Mouse (Mus musculus) kidney, embryonic 14.5 days (tissue): ENCODE data around the gene Cdk14. TPM values are rescaled to one million over a fixed set of nuclear protein-coding genes. Genes with fewer than 3 reads are reported as not detected.

Experiments used
- ATAC-seq: fragments of 200-750 bp; cut with Nextera tagmentation; 2 replicates; pipeline ENCODE4 v1.8.0; 2017; ENCODE audit warnings: moderate number of reproducible peaks, mild to moderate bottlenecking, moderate TSS enrichment, moderate library complexity; ENCODE audit not compliant: low FRiP score, low TSS enrichment
- H3K27ac ChIP-seq: fragments of 300-500 bp; sonication (generic); 2 replicates; pipeline ENCODE4 v1.5.1; 2014; ENCODE audit warnings: low read depth, mild to moderate bottlenecking, low read length, moderate library complexity, mixed read lengths
- H3K27me3 ChIP-seq: fragments of 300-500 bp; sonication (generic); 2 replicates; pipeline ENCODE4 v1.6.1; 2014; ENCODE audit warnings: mild to moderate bottlenecking, low read length; ENCODE audit not compliant: control insufficient read depth, insufficient read depth
- H3K36me3 ChIP-seq: fragments of 300-500 bp; sonication (generic); 2 replicates; pipeline ENCODE4 v1.6.1; 2014; ENCODE audit warnings: low read length, mixed read lengths; ENCODE audit not compliant: control insufficient read depth, insufficient read depth
- H3K4me1 ChIP-seq: fragments of 300-500 bp; sonication (generic); 2 replicates; pipeline ENCODE4 v1.6.1; 2014; ENCODE audit warnings: low read length, mixed read lengths; ENCODE audit not compliant: control insufficient read depth, insufficient read depth
- H3K4me2 ChIP-seq: fragments of 300-500 bp; sonication (generic); replicated peaks from 2 replicates; pipeline ENCODE4 v1.6.1; 2014; ENCODE audit warnings: low read depth, mild to moderate bottlenecking, low read length
- H3K4me3 ChIP-seq: fragments of 300-500 bp; sonication (generic); 2 replicates; pipeline ENCODE4 v1.5.1; 2014; ENCODE audit warnings: mild to moderate bottlenecking, low read length
- H3K9ac ChIP-seq: fragments of 300-500 bp; sonication (generic); 2 replicates; pipeline ENCODE4 v1.6.1; 2014; ENCODE audit warnings: low read depth, mild to moderate bottlenecking, low read length, moderate library complexity
- H3K9me3 ChIP-seq: fragments of 300-500 bp; sonication (generic); 2 replicates; pipeline ENCODE4 v1.6.1; 2016; ENCODE audit warnings: low read length; ENCODE audit not compliant: control insufficient read depth
- WGBS: fragments of 180-500 bp; shearing (Covaris S2); extraction: QIAGEN DNeasy Blood & Tissue Kit; methylation state at CpG from one replicate; pipeline ENCODE4 v1.1.7; 2014; 5-methylcytosine and 5-hydroxymethylcytosine counted together
- polyA plus RNA-seq: library from polyadenylated mRNA; unstranded; fragments of >200 nt; fragmentation: Nextera tagmentation; extraction: Ambion mirVana; gene quantifications from 2 replicates; pipeline ENCODE4 v1.2.1, GENCODE M21; 2014

Cdk14 gene
- polyA plus RNA-seq, 1 experiment from 2014 or later = 18.9 TPM

GRCm38 (mm10) chr5:5180311-5180710 is 239.8 kb downstream of the Cdk14 start:
- no peak overlapping the region for H3K27ac ChIP-seq
- ATAC-seq = peak; percentile 49; the same call in 1 of the 2 replicates
- no peak overlapping the region for H3K9ac ChIP-seq
- no peaks in the 10 kb centered on the region for H3K27me3 ChIP-seq
- no peaks in the 10 kb centered on the region for H3K36me3 ChIP-seq
- no peaks in the 10 kb centered on the region for H3K9me3 ChIP-seq
- H3K4me2 ChIP-seq = no peak overlapping the region
- no peak overlapping the region for H3K4me3 ChIP-seq
- H3K4me1 ChIP-seq = no peaks in the 10 kb centered on the region

- no peak for ATAC-seq
- Histone ChIP-seq H3K4me3 (no peak overlapping the region), H3K4me2 (no peak overlapping the region), H3K4me1 (no peaks in the 10 kb centered on the region), H3K27ac (no peak overlapping the region), H3K9me3 (no peaks in the 10 kb centered on the region), H3K27me3 (no peaks in the 10 kb centered on the region), H3K36me3 (no peaks in the 10 kb centered on the region), H3K9ac (no peak overlapping the region)
- WGBS = 82% methylated on average over 10 of the region's 10 CpGs
These were observed 244.1 kb downstream of the Cdk14 start for GRCm38 (mm10) chr5:5176052-5176451.

GRCm38 (mm10) chr5:5175611-5176010 is 244.5 kb downstream of the Cdk14 start:
- no peak for ATAC-seq
- no peak overlapping the region for H3K9ac ChIP-seq
- H3K4me1 ChIP-seq = no peaks in the 10 kb centered on the region
- 82% methylated on average over 1 of the region's 1 CpGs for WGBS
- no peak overlapping the region for H3K4me2 ChIP-seq
- no peaks in the 10 kb centered on the region for H3K9me3 ChIP-seq
- H3K27me3 ChIP-seq = no peaks in the 10 kb centered on the region
- no peak overlapping the region for H3K27ac ChIP-seq
- no peaks in the 10 kb centered on the region for H3K36me3 ChIP-seq
- no peak overlapping the region for H3K4me3 ChIP-seq

GRCm38 (mm10) chr5:5175090-5175489 is 245.0 kb downstream of the Cdk14 start:
- Histone ChIP-seq H3K36me3 (no peaks in the 10 kb centered on the region), H3K27ac (no peak overlapping the region), H3K9ac (no peak overlapping the region), H3K4me3 (no peak overlapping the region), H3K4me1 (no peaks in the 10 kb centered on the region), H3K4me2 (no peak overlapping the region), H3K9me3 (no peaks in the 10 kb centered on the region), H3K27me3 (no peaks in the 10 kb centered on the region)
- WGBS = 91% methylated on average over 1 of the region's 1 CpGs
- ATAC-seq = no peak

GRCm38 (mm10) chr5:5166086-5166485 is 254.0 kb downstream of the Cdk14 start:
- H3K9ac ChIP-seq = no peak overlapping the region
- H3K9me3 ChIP-seq = no peaks in the 10 kb centered on the region
- ATAC-seq = no peak
- no peaks in the 10 kb centered on the region for H3K4me1 ChIP-seq
- H3K27me3 ChIP-seq = no peaks in the 10 kb centered on the region
- H3K4me3 ChIP-seq = no peak overlapping the region
- H3K36me3 ChIP-seq = no peaks in the 10 kb centered on the region
- WGBS = 31% methylated on average over 2 of the region's 2 CpGs
- H3K4me2 ChIP-seq = no peak overlapping the region
- no peak overlapping the region for H3K27ac ChIP-seq

- Histone ChIP-seq H3K4me1 (no peaks in the 10 kb centered on the region), H3K27me3 (no peaks in the 10 kb centered on the region), H3K4me2 (no peak overlapping the region), H3K9ac (no peak overlapping the region), H3K4me3 (no peak overlapping the region), H3K9me3 (no peaks in the 10 kb centered on the region), H3K36me3 (no peaks in the 10 kb centered on the region), H3K27ac (no peak overlapping the region)
- WGBS = 92% methylated on average over 5 of the region's 5 CpGs
- ATAC-seq = no peak
These were observed 255.8 kb downstream of the Cdk14 start for GRCm38 (mm10) chr5:5164326-5164725.

- WGBS = 91% methylated on average over 2 of the region's 2 CpGs
- no peak overlapping the region for H3K4me2 ChIP-seq
- no peak for ATAC-seq
- no peak overlapping the region for H3K4me3 ChIP-seq
- H3K27ac ChIP-seq = no peak overlapping the region
- H3K9me3 ChIP-seq = no peaks in the 10 kb centered on the region
- no peaks in the 10 kb centered on the region for H3K36me3 ChIP-seq
- no peaks in the 10 kb centered on the region for H3K27me3 ChIP-seq
- no peak overlapping the region for H3K9ac ChIP-seq
- H3K4me1 ChIP-seq = no peaks in the 10 kb centered on the region
These were observed 256.3 kb downstream of the Cdk14 start for GRCm38 (mm10) chr5:5163823-5164222.

GRCm38 (mm10) chr5:5159521-5159920 is 260.6 kb downstream of the Cdk14 start:
- H3K4me1 ChIP-seq = no peaks in the 10 kb centered on the region
- ATAC-seq = no peak
- no peak overlapping the region for H3K9ac ChIP-seq
- H3K9me3 ChIP-seq = no peaks in the 10 kb centered on the region
- no peaks in the 10 kb centered on the region for H3K27me3 ChIP-seq
- H3K27ac ChIP-seq = no peak overlapping the region
- no peak overlapping the region for H3K4me2 ChIP-seq
- H3K36me3 ChIP-seq = no peaks in the 10 kb centered on the region
- no peak overlapping the region for H3K4me3 ChIP-seq
- WGBS = 86% methylated on average over 1 of the region's 1 CpGs

GRCm38 (mm10) chr5:5139855-5140254 is 280.3 kb downstream of the Cdk14 start:
- WGBS = 87% methylated on average over 5 of the region's 5 CpGs
- Histone ChIP-seq H3K9ac (no peak overlapping the region), H3K9me3 (no peaks in the 10 kb centered on the region), H3K4me1 (no peaks in the 10 kb centered on the region), H3K27ac (no peak overlapping the region), H3K4me3 (no peak overlapping the region), H3K4me2 (no peak overlapping the region), H3K36me3 (no peaks in the 10 kb centered on the region), H3K27me3 (no peaks in the 10 kb centered on the region)
- no peak for ATAC-seq
